Mouse (Mus musculus) MEL (cell line): ENCODE data around the gene Rph3al. TPM values are rescaled to one million over a fixed set of nuclear protein-coding genes. Genes with fewer than 3 reads are reported as not detected.

Experiments used
- DNase-seq: peaks from one replicate; pipeline ENCODE4 v3.0.0; 2011; ENCODE audit warnings: low read depth, low spot score
- H3K27ac ChIP-seq: 2 replicates; pipeline ENCODE4 v1.5.1; 2012; ENCODE audit warnings: low read depth, mild to moderate bottlenecking, control low read depth, low read length, moderate library complexity; ENCODE audit not compliant: control insufficient read depth
- H3K27me3 ChIP-seq, 2 experiments: fragments of 150-350 bp in 1 of 2; sonication (generic) in 1 of 2; 2 replicates each; pipeline ENCODE4 v1.6.1; 2012; ENCODE audit warnings: low read length in 2 of 2, mild to moderate bottlenecking in 2 of 2, improper control_type of control experiment in 1 of 2, moderate library complexity in 1 of 2; ENCODE audit not compliant: insufficient read depth in 2 of 2, control insufficient read depth in 1 of 2
- H3K36me3 ChIP-seq, 2 experiments: 2 replicates each; pipeline ENCODE4 v1.6.1; 2012 to 2014; ENCODE audit warnings: low read length in 2 of 2, improper control_type of control experiment in 1 of 2, inconsistent platforms in 1 of 2, mild to moderate bottlenecking in 1 of 2; ENCODE audit not compliant: insufficient read depth in 2 of 2, control insufficient read depth in 1 of 2
- H3K4me1 ChIP-seq, 2 experiments: fragments of 150-350 bp in 1 of 2; sonication (generic) in 1 of 2; 2 replicates each; pipeline ENCODE4 v1.6.1; 2012; ENCODE audit warnings: low read length in 2 of 2, improper control_type of control experiment in 1 of 2, mild to moderate bottlenecking in 1 of 2; ENCODE audit not compliant: insufficient read depth in 2 of 2, control insufficient read depth in 1 of 2
- H3K4me3 ChIP-seq, 2 experiments: fragments of 150-350 bp in 1 of 2; sonication (generic) in 1 of 2; 2 replicates each; pipeline ENCODE4 v1.5.1; 2012; ENCODE audit warnings: low read depth in 2 of 2, low read length in 2 of 2, mild to moderate bottlenecking in 2 of 2, moderate library complexity in 2 of 2, control low read depth in 1 of 2, improper control_type of control experiment in 1 of 2; ENCODE audit not compliant: control insufficient read depth in 1 of 2, insufficient read depth in 1 of 2
- H3K79me2 ChIP-seq: 2 replicates; pipeline ENCODE4 v1.6.1; 2012; ENCODE audit warnings: mild to moderate bottlenecking, low read length, moderate library complexity; ENCODE audit not compliant: control insufficient read depth, poor library complexity, insufficient read depth
- H3K9ac ChIP-seq: 2 replicates; pipeline ENCODE4 v1.6.1; 2012; ENCODE audit warnings: low read depth, mild to moderate bottlenecking, control low read depth, low read length, moderate library complexity; ENCODE audit not compliant: control insufficient read depth, poor library complexity, severe bottlenecking
- H3K9me3 ChIP-seq: fragments of 150-350 bp; sonication (generic); replicated peaks from 2 replicates; pipeline ENCODE4 v1.6.1; 2012; ENCODE audit warnings: mild to moderate bottlenecking, low read length, improper control_type of control experiment, moderate library complexity; ENCODE audit not compliant: insufficient read depth
- CHD1 ChIP-seq: IDR thresholded peaks from 2 replicates; pipeline ENCODE4 v1.6.1; 2012; ENCODE audit warnings: low read depth, mild to moderate bottlenecking, inconsistent platforms, low read length, improper control_type of control experiment
- CTCF ChIP-seq, 3 experiments: IDR thresholded peaks in 2 of 3; conservative IDR thresholded peaks in 1 of 3; 2 replicates each; pipeline ENCODE4 v1.5.1; 2011 to 2012; ENCODE audit warnings: low read length in 3 of 3, low read depth in 2 of 3, mild to moderate bottlenecking in 2 of 3, improper control_type of control experiment in 1 of 3, inconsistent platforms in 1 of 3, mixed read lengths in 1 of 3, moderate library complexity in 1 of 3; ENCODE audit not compliant: control insufficient read depth in 1 of 3, insufficient read depth in 1 of 3, poor library complexity in 1 of 3, severe bottlenecking in 1 of 3
- E2F4 ChIP-seq: IDR thresholded peaks from 2 replicates; pipeline ENCODE4 v1.6.1; 2011; ENCODE audit warnings: low read depth, low read length, improper control_type of control experiment, borderline replicate concordance
- ELF1 ChIP-seq: IDR thresholded peaks from 2 replicates; pipeline ENCODE4 v1.6.1; 2014; ENCODE audit warnings: low read depth, mild to moderate bottlenecking, inconsistent platforms, low read length, improper control_type of control experiment, moderate library complexity
- EP300 ChIP-seq, 2 experiments: IDR thresholded peaks; 2 replicates each; pipeline ENCODE4 v1.6.1; 2011; ENCODE audit warnings: improper control_type of control experiment in 2 of 2, low read length in 2 of 2, low read depth in 1 of 2, mild to moderate bottlenecking in 1 of 2
- ETS1 ChIP-seq: IDR thresholded peaks from 2 replicates; pipeline ENCODE4 v1.6.1; 2012; ENCODE audit warnings: low read depth, mild to moderate bottlenecking, inconsistent platforms, low read length, improper control_type of control experiment, moderate library complexity
- GABPA ChIP-seq: IDR thresholded peaks from 2 replicates; pipeline ENCODE4 v1.6.1; 2012; ENCODE audit warnings: low read depth, mild to moderate bottlenecking, inconsistent platforms, low read length, improper control_type of control experiment, moderate library complexity
- GATA1 ChIP-seq: IDR thresholded peaks from 2 replicates; pipeline ENCODE4 v1.6.1; 2011; ENCODE audit warnings: low read depth, low read length, improper control_type of control experiment
- MAZ ChIP-seq: IDR thresholded peaks from 2 replicates; pipeline ENCODE4 v1.6.1; 2012; ENCODE audit warnings: low read depth, mild to moderate bottlenecking, inconsistent platforms, low read length, improper control_type of control experiment
- MXI1 ChIP-seq: IDR thresholded peaks from 2 replicates; pipeline ENCODE4 v1.6.1; 2011; ENCODE audit warnings: mild to moderate bottlenecking, low read depth, low read length, improper control_type of control experiment
- MYB ChIP-seq: IDR thresholded peaks from 2 replicates; pipeline ENCODE4 v1.6.1; 2011; ENCODE audit warnings: mild to moderate bottlenecking, low read depth, low read length, improper control_type of control experiment
- MYC ChIP-seq: IDR thresholded peaks from 2 replicates; pipeline ENCODE4 v1.6.1; 2011; ENCODE audit warnings: low read depth, mild to moderate bottlenecking, low read length, improper control_type of control experiment, moderate library complexity
- NELFE ChIP-seq: IDR thresholded peaks from 2 replicates; pipeline ENCODE4 v1.6.1; 2011; ENCODE audit warnings: low read depth, low read length, improper control_type of control experiment
- POLR2A ChIP-seq, 2 experiments: IDR thresholded peaks; 2 replicates each; pipeline ENCODE4 v1.6.1; 2011 to 2012; ENCODE audit warnings: low read length in 2 of 2, mild to moderate bottlenecking in 2 of 2, control low read depth in 1 of 2, improper control_type of control experiment in 1 of 2, low read depth in 1 of 2, moderate library complexity in 1 of 2; ENCODE audit not compliant: control insufficient read depth in 1 of 2, insufficient read depth in 1 of 2, poor library complexity in 1 of 2
- POLR2AphosphoS5 ChIP-seq: IDR thresholded peaks from 2 replicates; pipeline ENCODE4 v1.6.1; 2012; ENCODE audit warnings: low read depth, borderline replicate concordance, mild to moderate bottlenecking, inconsistent platforms, low read length, moderate library complexity, mixed read lengths
- RCOR1 ChIP-seq: IDR thresholded peaks from 2 replicates; pipeline ENCODE4 v1.6.1; 2012; ENCODE audit warnings: low read depth, mild to moderate bottlenecking, inconsistent platforms, low read length, improper control_type of control experiment
- SIN3A ChIP-seq: IDR thresholded peaks from 2 replicates; pipeline ENCODE4 v1.6.1; 2012; ENCODE audit warnings: low read length, improper control_type of control experiment, inconsistent platforms
- TCF12 ChIP-seq: IDR thresholded peaks from 2 replicates; pipeline ENCODE4 v1.6.1; 2014; ENCODE audit warnings: low read depth, mild to moderate bottlenecking, inconsistent platforms, low read length, improper control_type of control experiment, moderate library complexity
- UBTF ChIP-seq: IDR thresholded peaks from 2 replicates; pipeline ENCODE4 v1.6.1; 2012; ENCODE audit warnings: low read depth, mild to moderate bottlenecking, inconsistent platforms, low read length, improper control_type of control experiment, moderate library complexity, borderline replicate concordance; ENCODE audit not compliant: insufficient read depth
- USF1 ChIP-seq: IDR thresholded peaks from 2 replicates; pipeline ENCODE4 v1.6.1; 2014; ENCODE audit warnings: low read depth, mild to moderate bottlenecking, inconsistent platforms, low read length, improper control_type of control experiment, moderate library complexity
- USF2 ChIP-seq, 2 experiments: IDR thresholded peaks; 2 replicates each; pipeline ENCODE4 v1.6.1; 2011 to 2012; ENCODE audit warnings: improper control_type of control experiment in 2 of 2, low read length in 2 of 2, borderline replicate concordance in 1 of 2, inconsistent platforms in 1 of 2, low read depth in 1 of 2, mild to moderate bottlenecking in 1 of 2; ENCODE audit not compliant: insufficient read depth in 1 of 2
- ZC3H11A ChIP-seq: IDR thresholded peaks from 2 replicates; pipeline ENCODE4 v1.6.1; 2012; ENCODE audit warnings: low read depth, mild to moderate bottlenecking, inconsistent platforms, low read length, improper control_type of control experiment
- ZKSCAN1 ChIP-seq: IDR thresholded peaks from 2 replicates; pipeline ENCODE4 v1.6.1; 2012; ENCODE audit warnings: low read depth, mild to moderate bottlenecking, inconsistent platforms, low read length, improper control_type of control experiment, moderate library complexity
- polyA plus RNA-seq, 2 experiments: library from polyadenylated mRNA; stranded (reverse) in 1 of 2; unstranded in 1 of 2; fragments of >175 nt in 1 of 2; fragments of >200 nt in 1 of 2; gene quantifications; 2 replicates each; pipeline versions ENCODE4 v1.2.1 to v1.2.4; 2012; ENCODE audit warnings: low replicate concordance in 2 of 2, low read depth in 1 of 2; ENCODE audit not compliant: insufficient read length in 2 of 2, insufficient read depth in 1 of 2, missing spikeins in 1 of 2
- total RNA-seq: library from RNA; depleted of rRNA; stranded (reverse); fragments of 300-350 nt; gene quantifications from 2 replicates; pipeline ENCODE4 v1.2.3, GENCODE M21; 2012

Gene Rph3al
- total and polyA plus RNA-seq, 3 experiments = 9.4 to 23.0 TPM; not detected in 1

DNA sequence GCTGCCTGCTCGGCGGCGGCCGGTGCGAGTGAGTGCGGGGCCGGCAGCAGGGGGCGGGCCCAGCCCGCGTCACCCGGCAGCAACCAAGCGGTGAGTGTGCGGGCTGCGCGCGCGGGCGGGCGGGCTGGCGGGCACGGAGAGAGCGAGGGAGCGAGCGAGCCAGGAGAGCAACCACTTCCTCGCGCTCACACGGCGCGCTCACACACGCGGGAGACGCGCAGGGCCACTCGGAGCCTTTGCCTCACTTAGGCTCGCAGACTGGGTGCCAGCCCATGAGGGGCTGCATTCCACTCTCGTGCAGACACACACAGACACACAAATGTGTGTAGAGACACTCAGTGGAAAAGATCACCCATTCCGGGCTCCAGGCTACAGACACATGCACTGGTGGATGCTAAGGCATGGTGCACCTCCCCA, 142.2 kb downstream of the Rph3al start, which contains the start of gene Doc2b:
Gene Doc2b, minus strand, starts transcription at position 21 of the 417 bp plus-strand sequence.
- Histone ChIP-seq H3K36me3 (no peaks in the 10 kb centered on the region), H3K4me1 (no peaks in the 10 kb centered on the region), H3K9me3 (no peaks in the 10 kb centered on the region), H3K9ac (no peak within 1 kb of the TSS), H3K27ac (no peak within 1 kb of the TSS), H3K27me3 (no peaks in the 10 kb centered on the region), H3K4me3 (no peak within 1 kb of the TSS), H3K79me2 (no peaks in the 10 kb centered on the region)
- TF ChIP-seq EP300 (IDR thresholded peaks at IDR 0.05; ENCODE audit: low read depth in 1 of 2, low read length in 2 of 2) (no peak), ETS1 (no peak)
- DNase-seq = no peak

- TF ChIP-seq CTCF (IDR thresholded peaks at IDR 0.05 in 2 of 3, conservative IDR thresholded peaks at IDR 0.05 in 1 of 3; ENCODE audit: control insufficient read depth in 1 of 3, insufficient read depth in 1 of 3, low read depth in 2 of 3, low read length in 3 of 3, poor library complexity in 1 of 3, severe bottlenecking in 1 of 3) (no peak), TCF12 (no peak), POLR2AphosphoS5 (no peak), ZKSCAN1 (no peak), USF2 (IDR thresholded peaks at IDR 0.05; ENCODE audit: borderline replicate concordance in 1 of 2, insufficient read depth in 1 of 2, low read depth in 1 of 2, low read length in 2 of 2) (no peak), USF1 (no peak), ETS1 (no peak), MYB (no peak), RCOR1 (no peak), POLR2A (IDR thresholded peaks at IDR 0.05; ENCODE audit: control insufficient read depth in 1 of 2, insufficient read depth in 1 of 2, low read depth in 1 of 2, low read length in 2 of 2, poor library complexity in 1 of 2) (no peak), EP300 (IDR thresholded peaks at IDR 0.05; ENCODE audit: low read depth in 1 of 2, low read length in 2 of 2) (no peak)
- TF ChIP-seq, all 39 proteins: peak for 0
- no peak for DNase-seq
- Histone ChIP-seq H3K9me3 (no peaks in the 10 kb centered on the region), H3K27ac (no peak overlapping the region), H3K9ac (no peak overlapping the region), H3K4me3 (no peak overlapping the region), H3K27me3 (no peaks in the 10 kb centered on the region), H3K79me2 (no peaks in the 10 kb centered on the region), H3K4me1 (no peaks in the 10 kb centered on the region), H3K36me3 (no peaks in the 10 kb centered on the region)
These were observed 142.9 kb downstream of the Rph3al start for GRCm38 (mm10) chr11:75795321-75795636.

- Histone ChIP-seq H3K9ac (no peak overlapping the region), H3K27me3 (no peaks in the 10 kb centered on the region), H3K36me3 (no peaks in the 10 kb centered on the region), H3K27ac (no peak overlapping the region), H3K79me2 (no peaks in the 10 kb centered on the region), H3K9me3 (no peaks in the 10 kb centered on the region), H3K4me3 (no peak overlapping the region), H3K4me1 (no peaks in the 10 kb centered on the region)
- no peak for DNase-seq
- TF ChIP-seq TCF12 = no peak
- TF ChIP-seq CHD1 = no peak
- no peak for TF ChIP-seq EP300 (IDR thresholded peaks at IDR 0.05; ENCODE audit: low read depth in 1 of 2, low read length in 2 of 2)
- no peak for TF ChIP-seq MYB
- no peak for TF ChIP-seq USF1
- no peak for TF ChIP-seq MYC
- no peak for TF ChIP-seq ZKSCAN1
- TF ChIP-seq ELF1 = no peak
- no peak for TF ChIP-seq SIN3A
- TF ChIP-seq GABPA = no peak
- TF ChIP-seq ZC3H11A = no peak
- no peak for TF ChIP-seq UBTF
- TF ChIP-seq ETS1 = no peak
- TF ChIP-seq GATA1 = no peak
- no peak for TF ChIP-seq E2F4
- TF ChIP-seq MAZ = no peak
- TF ChIP-seq USF2 (IDR thresholded peaks at IDR 0.05; ENCODE audit: borderline replicate concordance in 1 of 2, insufficient read depth in 1 of 2, low read depth in 1 of 2, low read length in 2 of 2) = no peak
- no peak for TF ChIP-seq MXI1
- no peak for TF ChIP-seq CTCF (IDR thresholded peaks at IDR 0.05 in 2 of 3, conservative IDR thresholded peaks at IDR 0.05 in 1 of 3; ENCODE audit: control insufficient read depth in 1 of 3, insufficient read depth in 1 of 3, low read depth in 2 of 3, low read length in 3 of 3, poor library complexity in 1 of 3, severe bottlenecking in 1 of 3)
- TF ChIP-seq NELFE = no peak
These were observed 143.5 kb downstream of the Rph3al start for GRCm38 (mm10) chr11:75794602-75795320.
